Mouse (Mus musculus): ENCODE data around the gene Pola2. TPM values are rescaled to one million over a fixed set of nuclear protein-coding genes. Genes with fewer than 3 reads are reported as not detected.
A peak's percentile ranks its signal among the peaks of the same experiment; 100 is the strongest.

Pola2 gene
- polyA plus RNA-seq, 2 experiments, result 60.9 to 63.0 TPM

- WGBS (ENCODE audit: insufficient replicate concordance), result 0% methylated on average over 18 of the region's 18 CpGs
- H3K36me3 ChIP-seq (replicated peaks; ENCODE audit: control insufficient read depth, insufficient read depth, low read depth), result no peaks in the 10 kb centered on the region
- H3K9ac ChIP-seq (replicated peaks), result peak within 1 kb of the TSS; percentile 63
- H3K4me2 ChIP-seq (ENCODE audit: low read depth), result peak within 1 kb of the TSS; percentile 100
- TF ChIP-seq CTCF (IDR thresholded peaks at IDR 0.05; ENCODE audit: low read depth) (no peak), EP300 (IDR thresholded peaks at IDR 0.05; ENCODE audit: low read depth) (no peak)
- ATAC-seq (ENCODE audit: insufficient read depth) (peak; percentile 82), DNase-seq (ENCODE audit: low read depth in 3 of 3, low spot score in 3 of 3) (peak; percentile 91 to 93 (median 93))
- H3K4me3 ChIP-seq (ENCODE audit: insufficient read depth in 1 of 2, low read depth in 2 of 2, low read length in 2 of 2), result peak within 1 kb of the TSS; percentile 68
- no peaks in the 10 kb centered on the region for H3K9me3 ChIP-seq (ENCODE audit: control insufficient read depth, low read length)
- H3K27ac ChIP-seq, result peak within 1 kb of the TSS; percentile 73
- H3K27me3 ChIP-seq (ENCODE audit: control insufficient read depth, insufficient read depth, low read length), result peaks cover 7% of the 10 kb centered on the region
- H3K4me1 ChIP-seq (replicated peaks; ENCODE audit: control insufficient read depth in 2 of 2, insufficient read depth in 2 of 2, low read length in 1 of 2), result peaks cover 34 to 37% of the 10 kb centered on the region in 2 experiments
These were observed 39.3 kb downstream of the Pola2 start, which contains the start of gene Cdc42ep2 for GRCm38 (mm10) chr19:5924713-5925093. Cdc42ep2 (minus strand) TSS chr19:5924816.

- WGBS (ENCODE audit: insufficient replicate concordance), result under 1% methylated on average over 38 of the region's 38 CpGs
- Histone ChIP-seq H3K4me3 (ENCODE audit: insufficient read depth in 1 of 2, low read depth in 2 of 2, low read length in 2 of 2) (peak overlapping the region; percentile 68), H3K4me1 (replicated peaks; ENCODE audit: control insufficient read depth in 2 of 2, insufficient read depth in 2 of 2, low read length in 1 of 2) (peaks cover 34 to 36% of the 10 kb centered on the region in 2 experiments)
These were observed 39.9 kb downstream of the Pola2 start for GRCm38 (mm10) chr19:5923990-5924712.

GRCm38 (mm10) chr19:5922963-5923362 is 41.0 kb downstream of the Pola2 start:
- Histone ChIP-seq H3K27me3 (ENCODE audit: control insufficient read depth, insufficient read depth, low read length) (peaks cover 7% of the 10 kb centered on the region), H3K4me1 (replicated peaks; ENCODE audit: control insufficient read depth in 2 of 2, insufficient read depth in 2 of 2, low read length in 1 of 2) (peaks cover 34 to 36% of the 10 kb centered on the region in 2 experiments), H3K9ac (replicated peaks) (peak overlapping the region; percentile 44), H3K36me3 (replicated peaks; ENCODE audit: control insufficient read depth, insufficient read depth, low read depth) (no peaks in the 10 kb centered on the region), H3K27ac (peak overlapping the region; percentile 37), H3K4me2 (ENCODE audit: low read depth) (peak overlapping the region; percentile 100), H3K9me3 (ENCODE audit: control insufficient read depth, low read length) (no peaks in the 10 kb centered on the region), H3K4me3 (ENCODE audit: insufficient read depth in 1 of 2, low read depth in 2 of 2, low read length in 2 of 2) (no peak overlapping the region; a peak in 1 of 4 replicates)
- DNase-seq (ENCODE audit: low read depth in 3 of 3, low spot score in 3 of 3) (no peak), ATAC-seq (ENCODE audit: insufficient read depth) (no peak)
- 73% methylated on average over 3 of the region's 3 CpGs for whole genome bisulfite sequencing (ENCODE audit: insufficient replicate concordance)
- TF ChIP-seq EP300 (IDR thresholded peaks at IDR 0.05; ENCODE audit: low read depth) (no peak), CTCF (IDR thresholded peaks at IDR 0.05; ENCODE audit: low read depth) (no peak)

More at GRCm38 (mm10) chr19:5923990-5924712, 39.9 kb downstream of the Pola2 start:
- peak overlapping the region; percentile 73 for H3K27ac ChIP-seq
- peak overlapping the region; percentile 63 for H3K9ac ChIP-seq (replicated peaks)
- H3K9me3 ChIP-seq (ENCODE audit: control insufficient read depth, low read length), result no peaks in the 10 kb centered on the region
- peaks cover 7% of the 10 kb centered on the region for H3K27me3 ChIP-seq (ENCODE audit: control insufficient read depth, insufficient read depth, low read length)
- DNase-seq (ENCODE audit: low read depth in 3 of 3, low spot score in 3 of 3) (peak; percentile 67 to 72 (median 72)), ATAC-seq (ENCODE audit: insufficient read depth) (peak; percentile 34)
- peak overlapping the region; percentile 100 for H3K4me2 ChIP-seq (ENCODE audit: low read depth)
- no peaks in the 10 kb centered on the region for H3K36me3 ChIP-seq (replicated peaks; ENCODE audit: control insufficient read depth, insufficient read depth, low read depth)
- TF ChIP-seq EP300 (IDR thresholded peaks at IDR 0.05; ENCODE audit: low read depth) (no peak), CTCF (IDR thresholded peaks at IDR 0.05; ENCODE audit: low read depth) (peak; percentile 90)

- Histone ChIP-seq H3K27ac (peak overlapping the region; percentile 37), H3K4me2 (ENCODE audit: low read depth) (peak overlapping the region; percentile 100), H3K4me3 (ENCODE audit: insufficient read depth in 1 of 2, low read depth in 2 of 2, low read length in 2 of 2) (peak overlapping the region; percentile 0 to 30), H3K36me3 (replicated peaks; ENCODE audit: control insufficient read depth, insufficient read depth, low read depth) (no peaks in the 10 kb centered on the region), H3K27me3 (ENCODE audit: control insufficient read depth, insufficient read depth, low read length) (peaks cover 7% of the 10 kb centered on the region), H3K9ac (replicated peaks) (peak overlapping the region; percentile 44), H3K4me1 (replicated peaks; ENCODE audit: control insufficient read depth in 2 of 2, insufficient read depth in 2 of 2, low read length in 1 of 2) (peaks cover 34 to 36% of the 10 kb centered on the region in 2 experiments), H3K9me3 (ENCODE audit: control insufficient read depth, low read length) (no peaks in the 10 kb centered on the region)
- peak; percentile 76 for ATAC-seq (ENCODE audit: insufficient read depth)
- WGBS (ENCODE audit: insufficient replicate concordance), result 16% methylated on average over 15 of the region's 15 CpGs
- peak; percentile 51 to 73 (median 57) for DNase-seq (ENCODE audit: low read depth in 3 of 3, low spot score in 3 of 3)
- TF ChIP-seq EP300 (IDR thresholded peaks at IDR 0.05; ENCODE audit: low read depth), result peak; percentile 58
- no peak for TF ChIP-seq CTCF (IDR thresholded peaks at IDR 0.05; ENCODE audit: low read depth)
These were observed 41.7 kb downstream of the Pola2 start for GRCm38 (mm10) chr19:5922119-5922942.

Measured in liver, embryonic 14.5 days (tissue).